Mouse (Mus musculus) limb, embryonic 14.5 days (tissue): ENCODE measurements around the gene Myo10. TPM values are rescaled to one million over a fixed set of nuclear protein-coding genes. Genes with fewer than 3 reads are reported as not detected.
A peak's percentile ranks its signal among the peaks of the same experiment; 100 is the strongest.

Experiments
- ATAC-seq: fragments of 200-750 bp; cut with Nextera tagmentation; 2 replicates; pipeline ENCODE4 v1.8.0; 2017; ENCODE audit warnings: low read depth, moderate number of reproducible peaks, moderate TSS enrichment; ENCODE audit not compliant: low FRiP score
- DNase-seq: peaks from one replicate; pipeline ENCODE4 v3.0.0-alpha.2; 2015; ENCODE audit warnings: low spot score
- H3K27ac ChIP-seq: fragments of 300-500 bp; sonication (generic); replicated peaks from 2 replicates; pipeline ENCODE4 v1.5.1; 2014; ENCODE audit warnings: low read depth, mild to moderate bottlenecking, low read length, moderate library complexity, mixed read lengths
- H3K27me3 ChIP-seq: fragments of 300-500 bp; sonication (generic); 2 replicates; pipeline ENCODE4 v1.6.1; 2014; ENCODE audit warnings: low read length, mixed read lengths; ENCODE audit not compliant: control insufficient read depth, insufficient read depth
- H3K36me3 ChIP-seq: fragments of 300-500 bp; sonication (generic); 2 replicates; pipeline ENCODE4 v1.6.1; 2014; ENCODE audit warnings: mild to moderate bottlenecking, low read length, moderate library complexity, mixed read lengths; ENCODE audit not compliant: control insufficient read depth, insufficient read depth
- H3K4me1 ChIP-seq: fragments of 300-500 bp; sonication (generic); 2 replicates; pipeline ENCODE4 v1.6.1; 2014; ENCODE audit warnings: antibody characterized with exemption, low read length, mixed read lengths; ENCODE audit not compliant: control insufficient read depth, insufficient read depth
- H3K4me2 ChIP-seq: fragments of 300-500 bp; sonication (generic); replicated peaks from 2 replicates; pipeline ENCODE4 v1.6.1; 2014; ENCODE audit warnings: low read depth, mild to moderate bottlenecking, low read length, moderate library complexity; ENCODE audit not compliant: severe bottlenecking
- H3K4me3 ChIP-seq: fragments of 300-500 bp; sonication (generic); replicated peaks from 2 replicates; pipeline ENCODE4 v1.5.1; 2014; ENCODE audit warnings: low read length
- H3K9ac ChIP-seq: fragments of 300-500 bp; sonication (generic); 2 replicates; pipeline ENCODE4 v1.6.1; 2014; ENCODE audit warnings: mild to moderate bottlenecking, low read depth, low read length, moderate library complexity; ENCODE audit not compliant: severe bottlenecking
- H3K9me3 ChIP-seq: fragments of 300-500 bp; sonication (generic); 2 replicates; pipeline ENCODE4 v1.6.1; 2016; ENCODE audit warnings: low read length; ENCODE audit not compliant: control insufficient read depth
- POLR2A ChIP-seq: fragments of 200-500 bp; IDR thresholded peaks from 2 replicates; pipeline ENCODE4 v1.8.0; 2012; ENCODE audit warnings: inconsistent platforms, mild to moderate bottlenecking, moderate library complexity, borderline replicate concordance; ENCODE audit not compliant: insufficient read depth, insufficient read length; ENCODE audit errors: extremely low read depth
- WGBS: fragments of 180-500 bp; shearing (Covaris S2); extraction: QIAGEN DNeasy Blood & Tissue Kit; methylation state at CpG from one replicate; pipeline ENCODE4 v1.1.7; 2014; 5-methylcytosine and 5-hydroxymethylcytosine counted together
- polyA plus RNA-seq, 2 experiments: library from polyadenylated mRNA; depleted of rRNA in 1 of 2; stranded (reverse) in 1 of 2; unstranded in 1 of 2; fragments of >200 nt; fragmentation: Nextera tagmentation in 1 of 2; extraction: Ambion mirVana in 1 of 2; gene quantifications; 2 replicates each; pipeline versions ENCODE4 v1.2.1 to v1.2.3; 2012 to 2014

Myo10 gene
- polyA plus RNA-seq, 2 experiments = 26.9 to 28.8 TPM

DNA sequence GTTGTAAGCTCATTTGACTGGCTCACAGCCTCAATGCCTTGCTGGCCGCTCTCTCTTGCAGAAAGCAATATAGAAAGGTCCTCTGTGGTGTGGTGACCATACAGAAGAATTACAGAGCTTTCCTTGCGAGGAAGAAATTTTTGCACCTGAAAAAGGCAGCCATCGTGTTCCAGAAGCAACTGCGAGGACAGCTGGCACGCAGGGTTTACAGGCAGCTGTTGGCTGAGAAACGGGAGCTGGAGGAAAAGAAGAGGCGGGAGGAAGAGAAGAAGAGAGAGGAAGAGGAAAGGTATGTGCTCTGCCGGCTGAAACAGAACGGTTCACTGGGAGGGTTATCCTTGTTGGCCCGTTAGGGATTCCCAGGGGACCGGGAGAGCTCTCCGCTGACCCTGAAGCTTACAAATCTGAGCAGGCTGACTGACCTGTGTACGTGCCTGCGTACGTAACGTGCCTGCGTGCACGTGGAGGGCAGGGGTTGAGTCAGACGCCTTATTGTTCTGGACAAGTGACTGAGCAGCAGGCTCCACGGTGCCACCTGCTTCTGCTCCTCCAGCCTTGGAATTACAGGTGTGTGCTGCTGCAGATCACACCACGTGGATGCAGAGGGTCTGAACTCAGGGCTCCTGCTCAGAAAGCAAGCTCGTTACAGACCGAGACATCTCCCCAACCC lies 157.3 kb downstream of the Myo10 start:
- H3K36me3 ChIP-seq = peaks cover 70% of the 10 kb centered on the region
- H3K27ac ChIP-seq = no peak overlapping the region
- DNase-seq (no peak), ATAC-seq (no peak)
- no peak overlapping the region for H3K4me2 ChIP-seq
- no peak for TF ChIP-seq POLR2A
- peaks cover 15% of the 10 kb centered on the region for H3K4me1 ChIP-seq
- H3K9me3 ChIP-seq = no peaks in the 10 kb centered on the region
- 87% methylated on average over 23 of the region's 23 CpGs for WGBS
- no peaks in the 10 kb centered on the region for H3K27me3 ChIP-seq
- H3K9ac ChIP-seq = no peak overlapping the region
- H3K4me3 ChIP-seq = no peak overlapping the region

DNA sequence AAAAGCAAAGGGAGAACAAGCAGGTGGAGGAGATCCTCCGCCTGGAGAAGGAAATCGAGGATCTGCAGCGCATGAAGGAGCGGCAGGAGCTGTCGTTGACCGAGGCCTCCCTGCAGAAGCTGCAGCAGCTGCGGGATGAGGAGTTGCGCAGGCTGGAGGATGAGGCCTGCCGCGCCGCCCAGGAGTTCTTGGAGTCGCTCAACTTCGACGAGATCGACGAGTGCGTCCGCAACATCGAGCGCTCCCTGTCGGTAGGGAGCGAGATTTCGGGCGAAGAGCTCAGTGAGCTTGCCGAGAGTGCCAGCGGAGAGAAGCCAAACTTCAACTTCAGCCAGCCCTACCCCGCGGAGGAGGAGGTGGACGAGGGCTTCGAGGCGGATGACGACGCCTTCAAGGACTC lies 158.7 kb downstream of the Myo10 start:
- Histone ChIP-seq H3K4me1 (peaks cover 3% of the 10 kb centered on the region; the same call in 1 of the 2 replicates), H3K9me3 (no peaks in the 10 kb centered on the region), H3K36me3 (peaks cover 84% of the 10 kb centered on the region), H3K4me2 (no peak overlapping the region), H3K27me3 (no peaks in the 10 kb centered on the region), H3K9ac (no peak overlapping the region), H3K4me3 (no peak overlapping the region), H3K27ac (no peak overlapping the region)
- no peak for TF ChIP-seq POLR2A
- WGBS = 85% methylated on average over 33 of the region's 33 CpGs
- no peak for DNase-seq
- no peak for ATAC-seq

DNA sequence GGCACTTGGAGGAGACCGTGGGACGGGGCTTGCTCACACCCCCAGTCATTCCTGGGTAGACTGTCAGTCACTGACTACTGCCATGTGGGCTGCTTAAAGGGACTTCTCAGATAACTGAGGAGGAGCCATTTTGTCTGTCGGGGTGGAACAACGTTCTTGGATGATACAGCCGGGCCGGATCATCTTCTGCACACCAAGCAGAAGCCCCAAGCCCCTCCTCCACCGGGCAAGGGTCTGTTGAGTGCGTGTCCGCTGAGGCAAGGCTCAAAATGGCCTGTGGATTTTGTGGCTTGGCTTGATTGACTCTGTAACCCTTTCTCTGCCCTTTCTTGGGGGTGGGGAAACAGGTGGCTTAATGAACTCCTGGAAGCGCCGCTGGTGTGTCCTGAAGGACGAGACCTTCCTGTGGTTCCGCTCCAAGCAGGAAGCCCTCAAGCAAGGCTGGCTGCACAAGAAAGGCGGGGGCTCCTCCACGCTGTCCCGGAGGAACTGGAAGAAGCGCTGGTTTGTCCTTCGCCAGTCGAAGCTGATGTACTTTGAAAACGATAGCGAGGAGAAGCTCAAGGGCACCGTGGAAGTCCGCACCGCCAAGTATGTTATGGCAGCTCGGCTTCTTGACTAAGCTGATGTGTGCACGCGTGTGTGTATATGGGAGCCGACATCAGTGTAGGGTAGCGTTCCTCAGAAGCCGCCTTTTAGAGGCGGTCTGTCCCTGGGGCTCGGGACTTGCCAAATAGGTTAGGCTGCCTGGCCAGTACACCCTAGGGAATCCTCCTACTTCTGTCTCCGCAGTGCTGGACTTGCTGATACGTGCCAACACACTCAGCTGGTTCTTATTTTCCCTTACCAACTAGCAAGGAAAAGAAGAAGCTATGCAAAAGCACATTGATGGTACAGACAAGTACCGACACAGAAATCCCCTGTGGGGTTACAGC lies 163.4 kb downstream of the Myo10 start:
- H3K36me3 ChIP-seq = peaks cover 90% of the 10 kb centered on the region
- H3K9me3 ChIP-seq = no peaks in the 10 kb centered on the region
- no peak overlapping the region for H3K4me3 ChIP-seq
- 88% methylated on average over 35 of the region's 35 CpGs for WGBS
- H3K4me2 ChIP-seq = no peak overlapping the region
- H3K27me3 ChIP-seq = no peaks in the 10 kb centered on the region
- peaks cover 6% of the 10 kb centered on the region; the same call in 1 of the 2 replicates for H3K4me1 ChIP-seq
- no peak overlapping the region for H3K9ac ChIP-seq
- ATAC-seq = no peak
- DNase-seq = no peak
- TF ChIP-seq POLR2A = no peak
- no peak overlapping the region for H3K27ac ChIP-seq

DNA sequence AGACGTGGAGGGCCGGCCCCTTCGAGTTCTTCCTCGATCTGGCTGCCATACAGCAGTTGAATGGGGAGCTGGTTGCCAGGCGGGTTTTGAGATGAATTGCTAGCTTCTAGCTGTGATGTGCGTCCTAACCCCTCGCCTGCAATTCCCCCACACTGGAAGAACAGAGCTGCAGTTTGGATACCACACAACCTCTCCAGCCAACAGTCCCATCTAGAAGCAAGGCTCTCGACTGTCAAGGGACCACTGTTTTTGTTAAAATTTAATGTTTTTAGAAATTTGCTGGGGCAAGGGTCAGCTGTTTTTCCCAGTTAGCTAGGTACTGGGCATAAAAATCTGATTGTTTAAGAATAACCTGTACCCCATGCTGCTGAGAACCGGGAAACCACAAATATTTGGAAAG lies 165.1 kb downstream of the Myo10 start:
- no peaks in the 10 kb centered on the region for H3K27me3 ChIP-seq
- TF ChIP-seq POLR2A = no peak
- H3K4me2 ChIP-seq = no peak overlapping the region
- 79% methylated on average over 9 of the region's 9 CpGs for WGBS
- H3K36me3 ChIP-seq = peaks cover 74% of the 10 kb centered on the region
- no peak overlapping the region for H3K4me3 ChIP-seq
- peaks cover 6% of the 10 kb centered on the region; the same call in 1 of the 2 replicates for H3K4me1 ChIP-seq
- ATAC-seq (no peak), DNase-seq (no peak)
- no peaks in the 10 kb centered on the region for H3K9me3 ChIP-seq
- peak overlapping the region; percentile 39; the same call in 1 of the 2 replicates for H3K27ac ChIP-seq
- no peak overlapping the region for H3K9ac ChIP-seq

DNA sequence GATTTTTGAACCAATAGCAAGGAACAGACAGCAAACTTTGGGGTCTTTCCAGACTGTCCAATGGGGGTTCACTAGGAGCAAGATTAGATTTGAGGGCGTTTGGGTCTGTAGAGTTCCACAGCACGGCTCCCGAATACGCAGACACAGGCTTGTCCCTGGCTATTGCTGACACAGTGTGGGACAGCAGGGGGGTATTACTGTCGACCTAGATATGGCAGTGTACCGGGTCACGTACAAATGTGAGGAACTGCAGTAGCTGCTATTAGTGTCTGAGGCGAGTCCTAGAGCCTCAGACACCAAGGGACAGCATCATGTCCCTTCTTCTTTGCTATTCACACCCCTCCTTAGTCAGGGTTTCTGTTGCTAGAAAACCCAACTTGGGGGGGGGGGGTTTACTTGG lies 165.6 kb downstream of the Myo10 start:
- H3K36me3 ChIP-seq = peaks cover 74% of the 10 kb centered on the region
- H3K4me3 ChIP-seq = no peak overlapping the region
- TF ChIP-seq POLR2A = no peak
- H3K27me3 ChIP-seq = no peaks in the 10 kb centered on the region
- H3K4me2 ChIP-seq = no peak overlapping the region
- WGBS = 86% methylated on average over 8 of the region's 8 CpGs
- 0 out of 2 replicates have a peak overlapping the region, but pooled peaks have one; percentile 26 for H3K27ac ChIP-seq
- no peak for DNase-seq
- ATAC-seq = no peak
- no peak overlapping the region for H3K9ac ChIP-seq
- peaks cover 6% of the 10 kb centered on the region; the same call in 1 of the 2 replicates for H3K4me1 ChIP-seq
- no peaks in the 10 kb centered on the region for H3K9me3 ChIP-seq
